Mouse (Mus musculus): ENCODE data around the gene Wfdc12. TPM values are rescaled to one million over a fixed set of nuclear protein-coding genes. Genes with fewer than 3 reads are reported as not detected.

Gene Wfdc12
- polyA plus RNA-seq, 1 experiment from 2014 or later, result 2.4 TPM

DNA sequence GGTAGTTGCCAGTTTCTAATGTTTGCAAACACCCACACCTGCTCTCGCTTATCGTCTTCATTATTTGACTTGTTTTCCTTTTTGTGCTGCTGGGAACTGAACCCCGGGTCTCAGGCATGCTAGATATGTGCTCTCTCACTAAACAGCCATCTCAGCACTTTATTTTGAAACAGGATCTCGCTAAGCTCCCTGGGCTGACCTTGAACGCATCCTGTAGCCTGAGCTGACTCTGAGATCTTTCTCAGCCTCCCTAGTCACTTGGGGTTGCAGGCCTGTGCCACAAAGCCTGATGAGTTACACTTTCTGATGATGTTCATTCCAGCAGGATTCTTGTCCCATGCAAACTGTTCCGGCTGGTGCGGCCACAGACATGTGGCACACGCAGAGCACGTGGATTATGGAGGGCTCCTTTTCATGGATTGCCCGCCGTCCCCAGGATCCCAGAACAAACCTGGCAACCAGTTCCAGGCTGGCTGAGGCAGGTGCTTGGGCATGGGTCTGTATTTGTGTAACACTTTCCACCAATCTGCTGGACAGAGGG lies 28.8 kb downstream of the Wfdc12 start:
- H3K4me2 ChIP-seq (replicated peaks; ENCODE audit: low read depth), result no peak overlapping the region
- no peaks in the 10 kb centered on the region for H3K36me3 ChIP-seq (ENCODE audit: control insufficient read depth, insufficient read depth, low read length)
- no peak overlapping the region for H3K4me3 ChIP-seq (ENCODE audit: low read depth, low read length)
- WGBS, result 59% methylated on average over 11 of the region's 11 CpGs
- H3K27me3 ChIP-seq (ENCODE audit: control insufficient read depth, insufficient read depth, low read length), result no peaks in the 10 kb centered on the region; the same call in 1 of the 2 replicates
- no peak overlapping the region for H3K9ac ChIP-seq (ENCODE audit: low read length)
- no peak for ATAC-seq (ENCODE audit: low FRiP score, low TSS enrichment)
- no peak overlapping the region for H3K27ac ChIP-seq (replicated peaks)
- no peak for DNase-seq (ENCODE audit: low spot score)
- TF ChIP-seq EP300 (optimal IDR thresholded peaks at IDR 0.05) (no peak), CTCF (IDR thresholded peaks at IDR 0.05; ENCODE audit: low read depth) (no peak)
- H3K4me1 ChIP-seq (replicated peaks; ENCODE audit: control insufficient read depth, insufficient read depth), result no peaks in the 10 kb centered on the region
- H3K9me3 ChIP-seq (ENCODE audit: control insufficient read depth, low read length), result no peaks in the 10 kb centered on the region

GRCm38 (mm10) chr2:164158838-164159237 lies 31.6 kb downstream of the Wfdc12 start:
- no peak overlapping the region for H3K27ac ChIP-seq (replicated peaks)

GRCm38 (mm10) chr2:164156158-164156557 lies 34.2 kb downstream of the Wfdc12 start:
- WGBS, result 88% methylated on average over 7 of the region's 7 CpGs
- Histone ChIP-seq H3K9ac (ENCODE audit: low read length) (no peak overlapping the region), H3K4me1 (replicated peaks; ENCODE audit: control insufficient read depth, insufficient read depth) (no peaks in the 10 kb centered on the region), H3K9me3 (ENCODE audit: control insufficient read depth, low read length) (no peaks in the 10 kb centered on the region), H3K36me3 (ENCODE audit: control insufficient read depth, insufficient read depth, low read length) (peaks cover 5% of the 10 kb centered on the region; the same call in 1 of the 2 replicates), H3K4me2 (replicated peaks; ENCODE audit: low read depth) (no peak overlapping the region), H3K27ac (replicated peaks) (no peak overlapping the region), H3K4me3 (ENCODE audit: low read depth, low read length) (no peak overlapping the region), H3K27me3 (ENCODE audit: control insufficient read depth, insufficient read depth, low read length) (no peaks in the 10 kb centered on the region)
- DNase-seq (ENCODE audit: low spot score) (no peak), ATAC-seq (ENCODE audit: low FRiP score, low TSS enrichment) (no peak)
- TF ChIP-seq CTCF (IDR thresholded peaks at IDR 0.05; ENCODE audit: low read depth), result no peak
- TF ChIP-seq EP300 (optimal IDR thresholded peaks at IDR 0.05), result no peak

More at GRCm38 (mm10) chr2:164158838-164159237, 31.6 kb downstream of the Wfdc12 start:
- Histone ChIP-seq H3K27me3 (ENCODE audit: control insufficient read depth, insufficient read depth, low read length) (no peaks in the 10 kb centered on the region), H3K9ac (ENCODE audit: low read length) (no peak overlapping the region), H3K4me3 (ENCODE audit: low read depth, low read length) (no peak overlapping the region), H3K9me3 (ENCODE audit: control insufficient read depth, low read length) (no peaks in the 10 kb centered on the region), H3K36me3 (ENCODE audit: control insufficient read depth, insufficient read depth, low read length) (no peaks in the 10 kb centered on the region), H3K4me2 (replicated peaks; ENCODE audit: low read depth) (no peak overlapping the region), H3K4me1 (replicated peaks; ENCODE audit: control insufficient read depth, insufficient read depth) (no peaks in the 10 kb centered on the region)
- no peak for ATAC-seq (ENCODE audit: low FRiP score, low TSS enrichment)
- WGBS, result 95% methylated on average over 2 of the region's 2 CpGs
- TF ChIP-seq CTCF (IDR thresholded peaks at IDR 0.05; ENCODE audit: low read depth) (no peak), EP300 (optimal IDR thresholded peaks at IDR 0.05) (no peak)
- DNase-seq (ENCODE audit: low spot score), result no peak

DNA sequence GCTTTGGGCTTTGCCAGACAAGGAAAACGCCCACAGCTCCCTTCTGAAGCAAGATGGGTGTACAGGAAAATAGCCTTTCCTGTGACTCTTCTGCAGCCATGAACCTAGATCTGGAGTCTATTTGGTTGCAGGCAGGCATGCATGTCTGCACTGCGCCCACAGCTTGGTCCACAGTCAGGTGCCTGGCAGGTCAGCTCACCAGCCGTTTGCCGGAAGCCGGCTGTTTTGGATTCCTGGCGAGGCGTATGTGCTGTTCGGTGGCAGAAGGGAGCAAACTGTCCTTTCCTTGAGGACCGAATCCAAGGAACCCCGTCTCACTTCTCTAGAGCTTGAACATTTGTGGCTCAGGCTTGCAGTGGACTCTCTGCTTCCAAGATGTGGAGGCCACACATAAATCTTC lies 36.4 kb downstream of the Wfdc12 start:
- Histone ChIP-seq H3K27ac (replicated peaks) (no peak overlapping the region), H3K36me3 (ENCODE audit: control insufficient read depth, insufficient read depth, low read length) (peaks cover 5% of the 10 kb centered on the region; the same call in 1 of the 2 replicates), H3K4me2 (replicated peaks; ENCODE audit: low read depth) (no peak overlapping the region), H3K4me1 (replicated peaks; ENCODE audit: control insufficient read depth, insufficient read depth) (no peaks in the 10 kb centered on the region), H3K27me3 (ENCODE audit: control insufficient read depth, insufficient read depth, low read length) (no peaks in the 10 kb centered on the region), H3K4me3 (ENCODE audit: low read depth, low read length) (no peak overlapping the region), H3K9me3 (ENCODE audit: control insufficient read depth, low read length) (no peaks in the 10 kb centered on the region), H3K9ac (ENCODE audit: low read length) (no peak overlapping the region)
- ATAC-seq (ENCODE audit: low FRiP score, low TSS enrichment) (no peak), DNase-seq (ENCODE audit: low spot score) (no peak)
- WGBS, result 91% methylated on average over 10 of the region's 10 CpGs
- no peak for TF ChIP-seq EP300 (optimal IDR thresholded peaks at IDR 0.05)
- no peak for TF ChIP-seq CTCF (IDR thresholded peaks at IDR 0.05; ENCODE audit: low read depth)

- no peak for TF ChIP-seq EP300 (optimal IDR thresholded peaks at IDR 0.05)
- no peak for TF ChIP-seq CTCF (IDR thresholded peaks at IDR 0.05; ENCODE audit: low read depth)
- no peak for DNase-seq (ENCODE audit: low spot score)
- ATAC-seq (ENCODE audit: low FRiP score, low TSS enrichment), result no peak
- Histone ChIP-seq H3K9me3 (ENCODE audit: control insufficient read depth, low read length) (no peaks in the 10 kb centered on the region), H3K27ac (replicated peaks) (no peak overlapping the region), H3K4me1 (replicated peaks; ENCODE audit: control insufficient read depth, insufficient read depth) (no peaks in the 10 kb centered on the region), H3K4me2 (replicated peaks; ENCODE audit: low read depth) (no peak overlapping the region), H3K27me3 (ENCODE audit: control insufficient read depth, insufficient read depth, low read length) (no peaks in the 10 kb centered on the region), H3K36me3 (ENCODE audit: control insufficient read depth, insufficient read depth, low read length) (peaks cover 5% of the 10 kb centered on the region; the same call in 1 of the 2 replicates), H3K9ac (ENCODE audit: low read length) (no peak overlapping the region), H3K4me3 (ENCODE audit: low read depth, low read length) (no peak overlapping the region)
- WGBS, result 89% methylated on average over 11 of the region's 11 CpGs
These were observed 38.1 kb downstream of the Wfdc12 start for GRCm38 (mm10) chr2:164152341-164152740.

DNA sequence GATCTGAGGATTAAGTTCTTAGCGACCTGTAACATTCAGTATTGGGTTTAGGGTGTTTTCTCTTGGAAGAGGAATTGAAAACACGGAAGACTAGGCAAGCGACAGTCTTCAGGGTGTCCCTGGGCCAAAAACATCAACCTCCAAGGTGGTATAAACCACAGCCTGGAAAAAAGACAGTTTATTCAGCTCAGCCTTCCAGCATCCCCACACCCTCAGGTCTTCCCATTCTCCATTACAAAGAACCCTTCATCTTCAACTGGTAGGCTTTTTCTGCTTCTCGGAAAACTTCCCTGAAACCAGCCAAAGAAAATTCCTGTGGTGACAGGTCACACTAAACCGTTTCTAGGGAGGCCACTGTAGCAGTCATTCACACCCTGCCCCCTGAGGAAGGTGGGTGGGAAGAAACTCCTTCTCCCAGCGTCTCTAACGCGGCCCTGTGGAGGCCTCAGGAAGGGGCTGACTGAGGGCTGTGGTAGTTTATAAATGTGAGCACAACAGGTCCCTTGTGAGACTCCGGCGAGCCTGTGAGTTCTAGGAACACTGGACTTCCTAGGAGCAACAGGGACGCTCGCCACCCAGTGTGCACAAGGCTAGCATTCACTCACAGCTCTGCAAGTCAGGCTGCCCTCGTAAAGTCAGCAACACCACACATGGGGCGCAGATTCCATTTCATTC lies 40.2 kb downstream of the Wfdc12 start:
- Histone ChIP-seq H3K36me3 (ENCODE audit: control insufficient read depth, insufficient read depth, low read length) (peaks cover 5% of the 10 kb centered on the region; the same call in 1 of the 2 replicates), H3K9ac (ENCODE audit: low read length) (no peak overlapping the region), H3K9me3 (ENCODE audit: control insufficient read depth, low read length) (no peaks in the 10 kb centered on the region), H3K27me3 (ENCODE audit: control insufficient read depth, insufficient read depth, low read length) (no peaks in the 10 kb centered on the region), H3K4me2 (replicated peaks; ENCODE audit: low read depth) (no peak overlapping the region), H3K27ac (replicated peaks) (no peak overlapping the region), H3K4me1 (replicated peaks; ENCODE audit: control insufficient read depth, insufficient read depth) (no peaks in the 10 kb centered on the region), H3K4me3 (ENCODE audit: low read depth, low read length) (no peak overlapping the region)
- TF ChIP-seq CTCF (IDR thresholded peaks at IDR 0.05; ENCODE audit: low read depth), result no peak
- no peak for TF ChIP-seq EP300 (optimal IDR thresholded peaks at IDR 0.05)
- no peak for ATAC-seq (ENCODE audit: low FRiP score, low TSS enrichment)
- WGBS, result 45% methylated on average over 14 of the region's 14 CpGs
- no peak for DNase-seq (ENCODE audit: low spot score)

Measured in stomach, postnatal 0 days (tissue).